Mouse (Mus musculus): ENCODE data around the gene Pdia2. TPM values are rescaled to one million over a fixed set of nuclear protein-coding genes. Genes with fewer than 3 reads are reported as not detected.

The Pdia2 gene
- polyA plus RNA-seq, 1 experiment from 2014 or later, result 0.40 TPM

Other genes starting within 250 kb of the Pdia2 start
- 0.06 and 0.14 TPM in 2 replicates for gene A930017K11Rik, start 246.5 kb downstream of the Pdia2 start, polyA plus RNA-seq (2015; fragmentation: Nextera tagmentation; extraction: Ambion mirVana)
- 24.5 and 29.0 TPM in 2 replicates for gene Capn15, start 213.3 kb downstream of the Pdia2 start, polyA plus RNA-seq (2015; fragmentation: Nextera tagmentation; extraction: Ambion mirVana)
- 13.1 and 16.8 TPM in 2 replicates for gene Rab11fip3, start 129.5 kb downstream of the Pdia2 start, polyA plus RNA-seq (2015; fragmentation: Nextera tagmentation; extraction: Ambion mirVana)
- gene Decr2, start 108.8 kb downstream of the Pdia2 start, polyA plus RNA-seq (2015; fragmentation: Nextera tagmentation; extraction: Ambion mirVana), result 39.8 and 40.9 TPM in 2 replicates
- 92.6 and 95.8 TPM in 2 replicates for gene Nme4, start 103.5 kb downstream of the Pdia2 start, polyA plus RNA-seq (2015; fragmentation: Nextera tagmentation; extraction: Ambion mirVana)
- gene Tmem8, start 85.8 kb downstream of the Pdia2 start, polyA plus RNA-seq (2015; fragmentation: Nextera tagmentation; extraction: Ambion mirVana), result 2.0 and 2.7 TPM in 2 replicates
- gene Mrpl28, start 75.6 kb downstream of the Pdia2 start, polyA plus RNA-seq (2015; fragmentation: Nextera tagmentation; extraction: Ambion mirVana), result 178 and 185 TPM in 2 replicates
- 9.3 TPM in 2 replicates for gene Axin1, start 60.4 kb downstream of the Pdia2 start, polyA plus RNA-seq (2015; fragmentation: Nextera tagmentation; extraction: Ambion mirVana)
- gene Rgs11, start 3.9 kb upstream of the Pdia2 start, polyA plus RNA-seq (2015; fragmentation: Nextera tagmentation; extraction: Ambion mirVana), result 8.7 and 9.6 TPM in 2 replicates
- gene Arhgdig, start 8.7 kb upstream of the Pdia2 start, polyA plus RNA-seq (2015; fragmentation: Nextera tagmentation; extraction: Ambion mirVana), result 6.5 and 7.7 TPM in 2 replicates
- 60.6 and 64.2 TPM in 2 replicates for gene Fam234a, start 45.2 kb upstream of the Pdia2 start, polyA plus RNA-seq (2015; fragmentation: Nextera tagmentation; extraction: Ambion mirVana)
- gene Luc7l, start 53.8 kb upstream of the Pdia2 start, polyA plus RNA-seq (2015; fragmentation: Nextera tagmentation; extraction: Ambion mirVana), result 96.4 and 102 TPM in 2 replicates
- gene Neurl1b, start 215.7 kb upstream of the Pdia2 start, polyA plus RNA-seq (2015; fragmentation: Nextera tagmentation; extraction: Ambion mirVana), result 0.68 and 0.90 TPM in 2 replicates